Mouse (Mus musculus) thymus, adult 2 months (tissue): ENCODE measurements around the gene Agbl4. TPM values are rescaled to one million over a fixed set of nuclear protein-coding genes. Genes with fewer than 3 reads are reported as not detected.

Experiments used
- DNase-seq: peaks from one replicate; pipeline ENCODE4 v3.0.0; 2021
- H3K27ac ChIP-seq: fragments of 200-500 bp; 2 replicates; pipeline ENCODE4 v1.5.1; 2012; ENCODE audit warnings: low read length, control low read depth; ENCODE audit not compliant: control insufficient read depth, insufficient read depth
- H3K27me3 ChIP-seq: fragments of 200-500 bp; 2 replicates; pipeline ENCODE4 v1.6.1; 2012; ENCODE audit warnings: mild to moderate bottlenecking, low read length, moderate library complexity, mixed read lengths; ENCODE audit not compliant: control insufficient read depth, insufficient read depth
- H3K36me3 ChIP-seq: fragments of 200-500 bp; 2 replicates; pipeline ENCODE4 v1.6.1; 2012; ENCODE audit warnings: mild to moderate bottlenecking, low read length, moderate library complexity; ENCODE audit not compliant: control insufficient read depth, insufficient read depth
- H3K4me1 ChIP-seq: fragments of 200-500 bp; replicated peaks from 2 replicates; pipeline ENCODE4 v1.6.1; 2012; ENCODE audit warnings: low read length; ENCODE audit not compliant: control insufficient read depth, insufficient read depth
- H3K4me3 ChIP-seq: fragments of 200-500 bp; 2 replicates; pipeline ENCODE4 v1.5.1; 2012; ENCODE audit warnings: mild to moderate bottlenecking, low read length, control low read depth, moderate library complexity; ENCODE audit not compliant: control insufficient read depth, insufficient read depth
- CTCF ChIP-seq: fragments of 200-500 bp; IDR thresholded peaks from 2 replicates; pipeline ENCODE4 v1.5.1; 2012; ENCODE audit warnings: mild to moderate bottlenecking, control low read depth, low read length, moderate library complexity, borderline replicate concordance; ENCODE audit not compliant: control insufficient read depth, poor library complexity, insufficient read depth; ENCODE audit errors: extremely low read depth
- POLR2A ChIP-seq: fragments of 200-500 bp; IDR thresholded peaks from 2 replicates; pipeline ENCODE4 v1.6.1; 2012; ENCODE audit warnings: mild to moderate bottlenecking, low read length, control low read depth, moderate library complexity; ENCODE audit not compliant: control insufficient read depth, poor library complexity, insufficient read depth; ENCODE audit errors: extremely low read depth
- WGBS: fragments of 180-500 bp; shearing (Covaris S2); methylation state at CpG from one replicate; pipeline ENCODE4 v1.1.7; 2018; 5-methylcytosine and 5-hydroxymethylcytosine counted together
- polyA plus RNA-seq: library from polyadenylated mRNA; depleted of rRNA; stranded (reverse); fragments of >200 nt; gene quantifications from 2 replicates; pipeline ENCODE4 v1.2.3, GENCODE M21; 2012; rRNA removed

Agbl4 gene
- polyA plus RNA-seq, 1 experiment, result 0.07 TPM

GRCm38 (mm10) chr4:111704126-111704525 is 1306.7 kb downstream of the Agbl4 start:
- DNase-seq, result no peak
- Histone ChIP-seq H3K4me3 (no peak overlapping the region), H3K27me3 (no peaks in the 10 kb centered on the region), H3K27ac (no peak overlapping the region), H3K4me1 (no peaks in the 10 kb centered on the region), H3K36me3 (no peaks in the 10 kb centered on the region)
- 98% methylated on average over 2 of the region's 2 CpGs for WGBS
- TF ChIP-seq CTCF, result no peak
- TF ChIP-seq POLR2A, result no peak

DNA sequence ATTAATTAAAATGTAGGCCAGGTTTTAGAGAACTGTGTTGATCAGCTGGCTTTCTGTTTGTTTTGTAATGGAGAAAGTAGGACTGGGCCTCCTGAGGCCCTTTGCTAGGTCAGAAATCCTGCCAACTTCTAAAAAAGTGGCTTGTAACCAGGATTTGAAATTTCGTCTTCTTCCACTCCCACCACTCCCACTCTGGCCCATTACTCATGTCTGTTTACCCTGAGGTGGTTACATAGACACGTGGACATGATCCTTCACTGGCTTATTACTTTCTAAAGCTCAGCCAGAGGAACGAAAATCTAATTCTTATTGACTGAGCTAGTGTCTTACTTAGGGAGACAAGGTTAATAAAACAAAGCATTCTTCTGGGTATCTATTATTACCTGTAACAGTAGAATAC is 1307.5 kb downstream of the Agbl4 start:
- H3K4me1 ChIP-seq, result no peaks in the 10 kb centered on the region
- H3K36me3 ChIP-seq, result no peaks in the 10 kb centered on the region
- 94% methylated on average over 3 of the region's 3 CpGs for WGBS
- no peaks in the 10 kb centered on the region for H3K27me3 ChIP-seq
- no peak for TF ChIP-seq POLR2A
- no peak for TF ChIP-seq CTCF
- no peak overlapping the region for H3K4me3 ChIP-seq
- DNase-seq, result no peak
- H3K27ac ChIP-seq, result no peak overlapping the region

Other genes starting within 250 kb of the Agbl4 start
- 0.05 and 3.0 TPM in 2 replicates for gene Elavl4, start 45.8 kb upstream of the Agbl4 start, polyA plus RNA-seq